Mouse (Mus musculus) ES-Bruce4 (cell line): ENCODE results near the gene Olfr368.

Experiments used
- CTCF ChIP-seq: IDR thresholded peaks from one replicate; pipeline ENCODE4 v1.8.1; 2011; ENCODE audit warnings: low read depth, low read length
- POLR2A ChIP-seq: IDR thresholded peaks from one replicate; pipeline ENCODE4 v1.8.1; 2011; ENCODE audit warnings: low read length; ENCODE audit not compliant: insufficient read depth

DNA sequence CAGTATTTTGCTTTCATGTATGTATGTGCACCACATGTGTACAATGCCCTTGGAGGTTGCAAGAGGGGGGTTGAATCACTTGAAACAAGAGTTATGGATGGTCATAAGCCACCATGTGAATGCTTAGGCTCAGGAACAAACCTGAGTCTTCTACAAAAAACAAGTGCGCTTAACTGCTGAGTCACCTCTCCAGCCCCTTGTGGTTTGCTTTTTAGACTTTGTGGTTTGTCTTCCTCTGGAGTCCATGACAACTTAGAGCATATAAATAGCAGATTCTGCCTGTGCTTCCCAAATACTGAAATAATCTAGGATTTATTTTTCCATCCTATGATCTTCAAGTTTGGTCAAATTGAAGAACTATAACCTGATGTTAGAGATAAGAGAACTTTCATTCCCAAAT, 49.7 kb downstream of the Olfr368 start:
- TF ChIP-seq CTCF (no peak), POLR2A (no peak)
